Mouse (Mus musculus) kidney, postnatal 0 days (tissue): ENCODE data around the gene Gm26920. TPM values are rescaled to one million over a fixed set of nuclear protein-coding genes. Genes with fewer than 3 reads are reported as not detected.

Experiments used
- ATAC-seq: fragments of 200-750 bp; cut with Nextera tagmentation; replicated peaks from 2 replicates; pipeline ENCODE4 v1.8.0; 2017; ENCODE audit warnings: low read depth, moderate number of reproducible peaks, moderate TSS enrichment, moderate library complexity; ENCODE audit not compliant: low FRiP score
- DNase-seq: peaks from one replicate; pipeline ENCODE4 v3.0.0-alpha.2; 2016; ENCODE audit warnings: low spot score
- H3K27ac ChIP-seq: fragments of 300-500 bp; sonication (generic); 2 replicates; pipeline ENCODE4 v1.5.1; 2014; ENCODE audit warnings: mild to moderate bottlenecking
- H3K27me3 ChIP-seq: fragments of 300-500 bp; sonication (generic); 2 replicates; pipeline ENCODE4 v1.6.1; 2014; ENCODE audit warnings: low read length, mixed read lengths; ENCODE audit not compliant: insufficient read depth
- H3K36me3 ChIP-seq: fragments of 300-500 bp; sonication (generic); 2 replicates; pipeline ENCODE4 v1.6.1; 2014; ENCODE audit warnings: low read length, mixed read lengths; ENCODE audit not compliant: insufficient read depth
- H3K4me1 ChIP-seq: fragments of 300-500 bp; sonication (generic); replicated peaks from 2 replicates; pipeline ENCODE4 v1.6.1; 2014; ENCODE audit warnings: antibody characterized with exemption, low read length, mixed read lengths; ENCODE audit not compliant: insufficient read depth
- H3K4me2 ChIP-seq: fragments of 300-500 bp; sonication (generic); 2 replicates; pipeline ENCODE4 v1.6.1; 2014; ENCODE audit warnings: mild to moderate bottlenecking, low read length, moderate library complexity, mixed read lengths
- H3K4me3 ChIP-seq: fragments of 300-500 bp; sonication (generic); replicated peaks from 2 replicates; pipeline ENCODE4 v1.5.1; 2014; ENCODE audit warnings: low read depth, low read length
- H3K9ac ChIP-seq: fragments of 300-500 bp; sonication (generic); 2 replicates; pipeline ENCODE4 v1.6.1; 2014; ENCODE audit warnings: low read depth, low read length
- H3K9me3 ChIP-seq: fragments of 300-500 bp; sonication (generic); replicated peaks from 2 replicates; pipeline ENCODE4 v1.6.1; 2016; ENCODE audit warnings: low read length, inconsistent platforms, mixed read lengths
- CTCF ChIP-seq: IDR thresholded peaks from 2 replicates; pipeline ENCODE4 v1.5.1; 2016; ENCODE audit warnings: antibody characterized with exemption, low read depth, mild to moderate bottlenecking, moderate library complexity
- WGBS: fragments of 180-500 bp; shearing (Covaris S2); extraction: QIAGEN DNeasy Blood & Tissue Kit; methylation state at CpG from one replicate; pipeline ENCODE4 v1.1.7; 2014; 5-methylcytosine and 5-hydroxymethylcytosine counted together
- polyA plus RNA-seq: library from polyadenylated mRNA; unstranded; fragments of >200 nt; fragmentation: Nextera tagmentation; extraction: Ambion mirVana; gene quantifications from 2 replicates; pipeline ENCODE4 v1.2.1, GENCODE M21; 2015

Gene Gm26920
- polyA plus RNA-seq, 1 experiment from 2014 or later: 0.83 TPM

- no peaks in the 10 kb centered on the region for H3K9me3 ChIP-seq
- WGBS: 62% methylated on average over 6 of the region's 6 CpGs
- no peak overlapping the region for H3K4me3 ChIP-seq
- H3K4me1 ChIP-seq: no peaks in the 10 kb centered on the region
- no peak for DNase-seq
- H3K9ac ChIP-seq: no peak overlapping the region
- H3K27ac ChIP-seq: no peak overlapping the region
- no peaks in the 10 kb centered on the region for H3K27me3 ChIP-seq
- no peak overlapping the region for H3K4me2 ChIP-seq
- TF ChIP-seq CTCF: no peak
- 0 out of 2 replicates have a peak, but pooled peaks cover 10% of the 10 kb centered on the region for H3K36me3 ChIP-seq
- ATAC-seq: no peak
Observed at GRCm38 (mm10) chr7:30060341-30060740, 29.9 kb downstream of the Gm26920 start.

- no peaks in the 10 kb centered on the region for H3K9me3 ChIP-seq
- no peak for ATAC-seq
- H3K36me3 ChIP-seq: 0 out of 2 replicates have a peak, but pooled peaks cover 5% of the 10 kb centered on the region
- 1% methylated on average over 3 of the region's 3 CpGs for WGBS
- H3K9ac ChIP-seq: no peak overlapping the region
- 0 out of 2 replicates have a peak, but pooled peaks cover 3% of the 10 kb centered on the region for H3K4me1 ChIP-seq
- DNase-seq: peak; percentile 53
- H3K27me3 ChIP-seq: no peaks in the 10 kb centered on the region
- no peak overlapping the region for H3K4me3 ChIP-seq
- no peak for TF ChIP-seq CTCF
- H3K27ac ChIP-seq: no peak overlapping the region
- H3K4me2 ChIP-seq: no peak overlapping the region
Observed at GRCm38 (mm10) chr7:30053591-30053990, 36.6 kb downstream of the Gm26920 start.

GRCm38 (mm10) chr7:30050882-30051548 is 39.2 kb downstream of the Gm26920 start, which contains the start of gene Zfp14:
TSS of gene Zfp14 (minus strand) at chr7:30051380.
- TF ChIP-seq CTCF: no peak
- peak; percentile 92 for DNase-seq
- 0 out of 2 replicates have a peak, but pooled peaks cover 3% of the 10 kb centered on the region for H3K4me1 ChIP-seq
- peak within 1 kb of the TSS; percentile 95 for H3K4me2 ChIP-seq
- H3K9me3 ChIP-seq: no peaks in the 10 kb centered on the region
- peak within 1 kb of the TSS; percentile 68 for H3K4me3 ChIP-seq
- WGBS: under 1% methylated on average over 40 of the region's 40 CpGs
- peak; percentile 93 for ATAC-seq
- H3K27me3 ChIP-seq: no peaks in the 10 kb centered on the region
- peak within 1 kb of the TSS; percentile 48 for H3K27ac ChIP-seq
- H3K9ac ChIP-seq: peak within 1 kb of the TSS; percentile 66
- no peaks in the 10 kb centered on the region for H3K36me3 ChIP-seq

DNA sequence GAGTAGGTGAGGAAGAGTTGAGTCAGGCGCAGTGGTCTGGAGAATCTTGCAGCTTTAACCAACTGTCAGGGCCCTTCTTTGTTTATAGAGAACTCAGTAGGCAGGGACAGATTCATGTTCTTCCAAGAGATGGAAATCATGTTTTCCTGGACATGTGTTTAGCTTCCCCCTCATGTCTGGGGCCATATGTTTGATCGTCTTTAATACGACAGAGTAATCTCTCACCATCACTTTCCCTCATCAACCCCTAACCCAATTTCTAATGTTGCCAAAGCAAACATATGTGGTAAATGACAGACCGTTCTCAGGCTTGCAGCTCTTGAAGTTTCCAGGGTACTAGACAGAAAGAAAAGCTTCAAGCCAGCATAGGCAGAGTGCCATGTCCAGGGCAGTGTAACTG is 42.1 kb downstream of the Gm26920 start:
- TF ChIP-seq CTCF: no peak
- H3K27me3 ChIP-seq: no peaks in the 10 kb centered on the region
- WGBS: 72% methylated on average over 4 of the region's 4 CpGs
- DNase-seq (no peak), ATAC-seq (no peak)
- no peaks in the 10 kb centered on the region for H3K9me3 ChIP-seq
- H3K4me2 ChIP-seq: no peak overlapping the region
- no peaks in the 10 kb centered on the region for H3K36me3 ChIP-seq
- H3K9ac ChIP-seq: no peak overlapping the region
- H3K4me1 ChIP-seq: 0 out of 2 replicates have a peak, but pooled peaks cover 3% of the 10 kb centered on the region
- H3K4me3 ChIP-seq: no peak overlapping the region
- no peak overlapping the region for H3K27ac ChIP-seq

DNA sequence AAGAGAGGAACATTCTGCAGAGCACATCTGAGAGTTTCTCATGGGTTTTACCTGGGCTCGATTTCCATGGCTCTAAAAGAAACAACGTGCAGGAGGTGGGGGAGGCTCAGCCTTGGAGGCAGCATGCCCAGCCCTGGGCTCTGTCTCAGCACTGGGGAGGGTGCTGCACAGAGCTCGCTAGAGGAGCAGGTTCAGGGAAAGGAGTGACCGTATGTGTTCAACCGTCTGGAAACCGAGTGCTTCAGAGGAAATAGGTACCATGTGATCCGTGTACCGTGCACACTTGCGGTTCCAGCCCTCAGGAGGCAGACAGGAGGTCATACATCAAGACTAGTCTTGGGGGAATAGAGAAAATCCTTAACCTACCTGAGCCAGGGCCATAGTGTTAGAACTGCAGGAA is 45.9 kb downstream of the Gm26920 start:
- 17% methylated on average over 9 of the region's 9 CpGs for WGBS
- ATAC-seq (peak; percentile 63; the same call in 1 of the 2 replicates), DNase-seq (peak; percentile 39)
- TF ChIP-seq CTCF: no peak
- Histone ChIP-seq H3K27ac (no peak overlapping the region), H3K9me3 (no peaks in the 10 kb centered on the region), H3K9ac (no peak overlapping the region), H3K27me3 (no peaks in the 10 kb centered on the region), H3K4me2 (no peak overlapping the region), H3K36me3 (no peaks in the 10 kb centered on the region), H3K4me3 (no peak overlapping the region), H3K4me1 (no peaks in the 10 kb centered on the region)

GRCm38 (mm10) chr7:30034331-30034730 is 55.9 kb downstream of the Gm26920 start:
- Histone ChIP-seq H3K36me3 (0 out of 2 replicates have a peak, but pooled peaks cover 6% of the 10 kb centered on the region), H3K4me2 (no peak overlapping the region), H3K27ac (no peak overlapping the region), H3K9ac (no peak overlapping the region), H3K4me3 (no peak overlapping the region), H3K9me3 (no peaks in the 10 kb centered on the region), H3K27me3 (no peaks in the 10 kb centered on the region), H3K4me1 (no peaks in the 10 kb centered on the region)
- WGBS: 96% methylated on average over 12 of the region's 12 CpGs
- DNase-seq: no peak
- no peak for TF ChIP-seq CTCF
- no peak for ATAC-seq
